Comparison of ENCODE assay signal across 14 mouse cellular contexts in genomic region chr2:48441991-48442544, GRCm38 (mm10).
DNase-seq lines count a peak whose midpoint lies in the region; ATAC-seq lines count a peak whose summit lies in the region.
"Had no signal": no experiment of that assay in that cellular context is flagged by ENCODE, and none has a peak within 500 bp of the region (broad histone marks: within the 10 kb centered on the region; RNA-seq: fewer than 3 reads in every experiment).

No protein-coding gene starts in this region.

- H3K4me3 ChIP-seq in hindbrain, embryonic 15.5 days: no peak overlapping the region
- H3K4me3 ChIP-seq in hindbrain, embryonic 13.5 days: no peak overlapping the region
- H3K4me3 ChIP-seq: erythroblast, embryonic 14.5 days; limb, embryonic 13.5 days had no signal

- H3K4me1 ChIP-seq in hindbrain, embryonic 15.5 days (replicated peaks): peaks cover 9% of the 10 kb centered on the region
- H3K4me1 ChIP-seq in hindbrain, embryonic 13.5 days (replicated peaks): peaks cover 24% of the 10 kb centered on the region

- 0 out of 2 replicates have a peak, but pooled peaks have one; percentile 6 for ATAC-seq in hindbrain, embryonic 15.5 days (ENCODE audit: low FRiP score, low read depth)
- ATAC-seq in hindbrain, embryonic 13.5 days (ENCODE audit: low FRiP score): no peak
- ATAC-seq in megakaryocyte progenitor cell, adult 5-6 weeks (replicated peaks; ENCODE audit: poor library complexity): no peak
- ATAC-seq: activated CD4-positive, CD25-positive, alpha-beta regulatory T cell, adult 4 months had no signal

- no peak overlapping the region for H3K9ac ChIP-seq in hindbrain, embryonic 15.5 days
- no peak overlapping the region for H3K9ac ChIP-seq in hindbrain, embryonic 13.5 days

- no peaks in the 10 kb centered on the region for H3K36me3 ChIP-seq in hindbrain, embryonic 15.5 days
- no peaks in the 10 kb centered on the region for H3K36me3 ChIP-seq in hindbrain, embryonic 13.5 days
- H3K36me3 ChIP-seq: limb, embryonic 13.5 days had no signal

- DNase-seq in 3T3-L1 (ENCODE audit: low read depth, low spot score): peak; percentile 6
- peak; percentile 65 to 74 for DNase-seq in adrenal gland, postnatal 36 days
- DNase-seq in kidney, postnatal 10 days: peak; percentile 34
- DNase-seq in spleen, postnatal 14 days (ENCODE audit: low spot score in 2 of 2): no peak
- DNase-seq in cerebellum, postnatal 10 days: no peak
- DNase-seq: cerebellum, adult 9-10 months had no signal

- H3K4me2 ChIP-seq in hindbrain, embryonic 15.5 days: no peak overlapping the region
- H3K4me2 ChIP-seq in hindbrain, embryonic 13.5 days: no peak overlapping the region

- H3K9me3 ChIP-seq in hindbrain, embryonic 15.5 days: no peaks in the 10 kb centered on the region
- H3K9me3 ChIP-seq in hindbrain, embryonic 13.5 days: no peaks in the 10 kb centered on the region
- H3K9me3 ChIP-seq: limb, embryonic 13.5 days had no signal

- no peak overlapping the region for H3K27ac ChIP-seq in hindbrain, embryonic 15.5 days (replicated peaks)
- H3K27ac ChIP-seq in hindbrain, embryonic 13.5 days: no peak overlapping the region
- H3K27ac ChIP-seq: macrophage had no signal

- 66% methylated on average over 10 of the region's 10 CpGs for WGBS in hindbrain, embryonic 15.5 days
- WGBS in hindbrain, embryonic 13.5 days: 70% methylated on average over 10 of the region's 10 CpGs

- no peaks in the 10 kb centered on the region for H3K27me3 ChIP-seq in hindbrain, embryonic 15.5 days
- H3K27me3 ChIP-seq in hindbrain, embryonic 13.5 days: no peaks in the 10 kb centered on the region
- H3K27me3 ChIP-seq: CH12.LX; limb, embryonic 13.5 days had no signal

Comparison
In these comparisons a context has a peak if more than half of its experiments do, and no peak if none do; other contexts are left out.
1. DNase-seq: peak in 3T3-L1 (single experiment), adrenal gland, postnatal 36 days (2 of 2) and kidney, postnatal 10 days (single experiment); none in spleen, postnatal 14 days (0 of 2) and cerebellum, postnatal 10 days (0 of 2).